22 mouse cellular contexts compared by ENCODE assay signal in the genomic region with DNA sequence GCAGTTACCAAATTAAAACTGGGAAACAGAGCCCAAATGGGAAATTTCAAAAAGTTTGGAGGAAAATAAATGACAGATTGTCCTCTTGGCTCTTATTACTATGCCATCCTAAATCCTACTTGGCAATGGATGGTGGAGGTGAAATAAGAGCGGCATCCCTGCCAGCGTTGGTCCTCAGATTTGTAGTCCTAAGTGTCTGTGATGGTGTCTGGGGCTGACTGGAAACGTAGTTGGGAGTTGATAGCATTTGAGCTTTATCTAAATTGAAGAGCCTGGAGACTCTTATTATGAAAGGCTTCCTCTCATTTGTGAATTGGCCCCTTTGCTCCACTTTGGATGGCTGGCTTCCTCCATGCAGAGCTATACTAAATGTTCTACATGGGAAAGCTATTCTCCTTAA.
A peak's percentile ranks its signal among the peaks of the same experiment; 100 is the strongest.
DNase-seq lines count a peak whose midpoint lies in the region; ATAC-seq and TF ChIP-seq lines count a peak whose summit lies in the region.
"Had no signal": no experiment of that assay in that cellular context is flagged by ENCODE, and none has a peak within 500 bp of the region (broad histone marks: within the 10 kb centered on the region; RNA-seq: fewer than 3 reads in every experiment).

No protein-coding gene starts in this region.

- H3K27me3 ChIP-seq in cerebellum, adult 2 months (ENCODE audit: control insufficient read depth, insufficient read depth, low read length) = no peaks in the 10 kb centered on the region
- H3K27me3 ChIP-seq in midbrain, postnatal 0 days (ENCODE audit: insufficient read depth, low read length) = no peaks in the 10 kb centered on the region
- H3K27me3 ChIP-seq: embryonic facial prominence, embryonic 13.5 days; heart, embryonic 15.5 days; neural tube, embryonic 15.5 days had no signal

- H3K4me3 ChIP-seq in gastrocnemius, adult 2 months = no peak overlapping the region
- H3K4me3 ChIP-seq in layer of hippocampus, adult 2 months = no peak overlapping the region
- H3K4me3 ChIP-seq in cerebellum, adult 2 months (replicated peaks; ENCODE audit: insufficient read depth, low read depth, low read length) = no peak overlapping the region
- H3K4me3 ChIP-seq in midbrain, postnatal 0 days (ENCODE audit: low read depth, low read length) = no peak overlapping the region
- H3K4me3 ChIP-seq: embryonic facial prominence, embryonic 13.5 days; heart, embryonic 15.5 days; hindbrain, embryonic 10.5 days; neural tube, embryonic 15.5 days had no signal

- peak; percentile 14 for DNase-seq in gastrocnemius, adult 2 months
- DNase-seq in gastrocnemius, postnatal 25 days = no peak
- DNase-seq in layer of hippocampus, adult 2 months (ENCODE audit: low spot score in 2 of 2) = peak in 1 of 2 experiments; percentile 8
- no peak for DNase-seq in layer of hippocampus, adult 8-10 months (ENCODE audit: low spot score in 2 of 2)
- DNase-seq in cerebellum, adult 2 months = peak; percentile 63 to 83
- DNase-seq in cerebellum, postnatal 36 days = peak; percentile 57 to 66
- DNase-seq in urinary bladder, postnatal 4 days (ENCODE audit: low spot score in 2 of 2) = no peak
- no peak for DNase-seq in midbrain, postnatal 0 days (ENCODE audit: low spot score)
- DNase-seq: adrenal gland, postnatal 25 days; forebrain, postnatal 0 days; kidney, adult 8-10 months; midbrain, embryonic 14.5 days; right cerebral cortex, postnatal 14 days; spleen, adult 18-20 months; thymus, postnatal 36 days had no signal

- H3K4me2 ChIP-seq in midbrain, postnatal 0 days (ENCODE audit: low read depth, low read length, poor library complexity, severe bottlenecking) = no peak overlapping the region
- H3K4me2 ChIP-seq: embryonic facial prominence, embryonic 13.5 days; heart, embryonic 15.5 days; neural tube, embryonic 15.5 days had no signal

- no peaks in the 10 kb centered on the region for H3K9me3 ChIP-seq in midbrain, postnatal 0 days (ENCODE audit: low read length)
- H3K9me3 ChIP-seq: embryonic facial prominence, embryonic 13.5 days; G1E; heart, embryonic 15.5 days; hindbrain, embryonic 10.5 days; neural tube, embryonic 15.5 days had no signal

- no peaks in the 10 kb centered on the region for H3K36me3 ChIP-seq in midbrain, postnatal 0 days (ENCODE audit: insufficient read depth, low read length)
- H3K36me3 ChIP-seq: embryonic facial prominence, embryonic 13.5 days; G1E; heart, embryonic 15.5 days; hindbrain, embryonic 10.5 days; neural tube, embryonic 15.5 days had no signal

- WGBS in cerebellum, adult 2 months = 14% methylated on average over 3 of the region's 3 CpGs
- WGBS in midbrain, postnatal 0 days = 89% methylated on average over 3 of the region's 3 CpGs

- peak overlapping the region; percentile 98 for H3K27ac ChIP-seq in gastrocnemius, adult 2 months
- peak overlapping the region; percentile 51 for H3K27ac ChIP-seq in layer of hippocampus, adult 2 months
- no peak overlapping the region for H3K27ac ChIP-seq in cerebellum, adult 2 months (ENCODE audit: insufficient read depth, low read length)
- no peak overlapping the region for H3K27ac ChIP-seq in midbrain, postnatal 0 days (ENCODE audit: low read depth, low read length)
- H3K27ac ChIP-seq: embryonic facial prominence, embryonic 13.5 days; heart, embryonic 15.5 days; hindbrain, embryonic 10.5 days; neural tube, embryonic 15.5 days had no signal

- no peak for TF ChIP-seq POLR2A in cerebellum, adult 2 months (IDR thresholded peaks at IDR 0.05; ENCODE audit: borderline replicate concordance, insufficient read depth, low read length)

- no peak overlapping the region for H3K9ac ChIP-seq in midbrain, postnatal 0 days (replicated peaks; ENCODE audit: low read length, poor library complexity, severe bottlenecking)
- H3K9ac ChIP-seq: embryonic facial prominence, embryonic 13.5 days; forebrain, postnatal 0 days; heart, embryonic 15.5 days; neural tube, embryonic 15.5 days had no signal

- H3K4me1 ChIP-seq in cerebellum, adult 2 months (ENCODE audit: control insufficient read depth, insufficient read depth, low read length) = peaks cover 10% of the 10 kb centered on the region
- H3K4me1 ChIP-seq in midbrain, postnatal 0 days (ENCODE audit: insufficient read depth, low read length) = no peaks in the 10 kb centered on the region
- H3K4me1 ChIP-seq: neural tube, embryonic 15.5 days had no signal

- no peak for ATAC-seq in midbrain, postnatal 0 days (ENCODE audit: low FRiP score)
- ATAC-seq: activated CD4-positive, CD25-positive, alpha-beta regulatory T cell, adult 4 months; forebrain, postnatal 0 days; lung, postnatal 0 days had no signal

- intact Hi-C loops in gastrocnemius, adult 2 months (cut with DNase I) = loop anchor here (5.0 kb wide), 1 partner anchor 37 kb away; no protein-coding TSS in a partner anchor

- TF ChIP-seq CTCF in gastrocnemius, adult 2 months (IDR thresholded peaks at IDR 0.05) = no peak
- TF ChIP-seq CTCF in layer of hippocampus, adult 2 months (conservative IDR thresholded peaks at IDR 0.05) = no peak
- no peak for TF ChIP-seq CTCF in cerebellum, adult 2 months (IDR thresholded peaks at IDR 0.05; ENCODE audit: borderline replicate concordance, insufficient read depth, low read depth, low read length)
- no peak for TF ChIP-seq CTCF in midbrain, postnatal 0 days (IDR thresholded peaks at IDR 0.05)

Comparison
In these comparisons a context has a peak if more than half of its experiments do, and no peak if none do; other contexts are left out.
1. DNase-seq: peak in gastrocnemius, adult 2 months (single experiment), cerebellum, adult 2 months (2 of 2) and cerebellum, postnatal 36 days (2 of 2); none in gastrocnemius, postnatal 25 days (single experiment), layer of hippocampus, adult 8-10 months (0 of 2), urinary bladder, postnatal 4 days (0 of 2) and midbrain, postnatal 0 days (single experiment).
2. H3K27ac ChIP-seq: peak in gastrocnemius, adult 2 months (single experiment) and layer of hippocampus, adult 2 months (single experiment); none in cerebellum, adult 2 months (single experiment) and midbrain, postnatal 0 days (single experiment).